Mouse (Mus musculus) natural killer cell, adult 2 months (primary cell): ENCODE results near the gene Olfr1265.

Experiments used
- DNase-seq, 2 experiments: peaks; one replicate each; pipeline ENCODE4 v3.0.0; 2022; ENCODE audit warnings: low spot score in 2 of 2

Gene Olfr1265

DNA sequence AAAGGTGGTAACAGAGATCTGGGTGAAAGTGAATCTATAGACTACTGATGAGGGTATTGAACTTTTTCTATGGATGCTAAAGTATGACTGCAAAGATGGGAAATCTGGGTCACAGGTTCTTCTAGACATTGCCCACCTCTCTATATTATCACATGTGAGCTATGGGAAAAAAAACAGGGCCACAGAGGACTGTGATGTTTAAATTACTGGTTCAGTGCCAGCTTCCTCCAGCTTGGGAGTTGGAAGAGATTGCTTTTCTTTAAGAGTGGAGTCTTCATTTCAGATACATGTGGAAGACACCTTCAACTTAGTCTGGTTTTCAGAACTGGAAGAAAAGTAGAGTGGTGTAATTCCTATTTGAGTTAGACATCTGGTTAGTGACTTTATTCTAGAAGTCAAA, at the start of gene Olfr1265:
TSS of gene Olfr1265 (plus strand) at position 301 of the 400 bp plus-strand sequence.
- DNase-seq, result no peak

DNA sequence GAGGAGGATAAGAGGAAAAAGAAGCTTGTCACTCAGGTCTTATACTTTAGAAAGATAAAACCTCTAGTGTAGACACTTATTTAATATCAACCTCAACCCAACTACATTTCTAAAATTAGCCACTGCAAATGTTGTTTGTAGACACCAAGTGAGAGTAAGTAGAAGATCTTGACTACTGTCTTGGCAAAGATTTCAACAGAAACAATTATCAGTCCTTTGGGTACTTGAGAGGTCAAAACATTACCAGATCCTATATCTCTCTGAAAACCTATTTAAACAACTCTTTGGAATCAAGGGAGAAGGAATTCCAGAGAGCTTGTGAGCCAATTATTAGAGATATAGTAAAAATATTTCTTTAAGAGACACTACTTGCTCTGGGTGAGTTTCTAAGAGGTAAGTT, 44.2 kb upstream of the Olfr1265 start, which contains the start of gene Olfr1261:
TSS of gene Olfr1261 (plus strand) at position 301 of the 400 bp plus-strand sequence.
- no peak for DNase-seq

GRCm38 (mm10) chr2:89999845-90000244, 35.3 kb upstream of the Olfr1265 start, which contains the start of gene Olfr1262:
Gene Olfr1262 (plus strand): TSS chr2:90000145.
- DNase-seq, result no peak

- no peak for DNase-seq
These were observed 23.3 kb upstream of the Olfr1265 start, which contains the start of gene Olfr1263 for GRCm38 (mm10) chr2:90011831-90012230. Gene Olfr1263 (plus strand): TSS chr2:90012131.

- DNase-seq, result no peak
These were observed 9.7 kb upstream of the Olfr1265 start, which contains the start of gene Olfr1264 for GRCm38 (mm10) chr2:90025477-90025876. Gene Olfr1264 (minus strand): TSS chr2:90025577.

- DNase-seq, result no peak
These were observed 28.4 kb downstream of the Olfr1265 start, which contains the start of gene Olfr140 for GRCm38 (mm10) chr2:90063494-90063893. Gene Olfr140 (minus strand): TSS chr2:90063594.

DNA sequence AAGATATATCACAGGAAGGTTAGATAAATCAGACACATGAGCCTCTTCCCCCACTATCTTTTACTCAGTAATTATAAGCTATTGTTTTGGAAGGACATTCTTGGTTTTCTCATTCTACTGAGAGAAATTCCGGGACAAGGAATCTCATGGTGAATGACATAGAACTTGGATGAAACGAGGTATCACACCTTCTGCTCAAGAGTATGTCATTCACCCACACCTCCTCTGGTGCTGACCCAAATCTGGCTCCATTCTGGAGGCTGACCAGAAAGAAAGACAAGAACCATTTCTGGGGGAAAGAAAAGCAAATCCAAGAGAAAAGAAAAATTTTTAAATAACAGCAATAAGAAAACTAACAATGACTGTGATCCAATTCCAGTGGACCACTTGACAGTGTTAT, 34.9 kb downstream of the Olfr1265 start:
- no peak for DNase-seq
